Mouse (Mus musculus) C2C12 (cell line): ENCODE measurements around the gene Zfyve28.

Source experiments
- CEBPB ChIP-seq: IDR thresholded peaks from one replicate; pipeline ENCODE4 v1.6.1; 2011; ENCODE audit warnings: low read depth, mild to moderate bottlenecking, control low read depth, moderate library complexity
- CTCF ChIP-seq: IDR thresholded peaks from one replicate; pipeline ENCODE4 v1.5.1; 2011; ENCODE audit not compliant: control insufficient read depth, insufficient read depth, insufficient read length
- MAX ChIP-seq: IDR thresholded peaks from one replicate; pipeline ENCODE4 v1.6.1; 2011; ENCODE audit warnings: mild to moderate bottlenecking, control low read depth
- MYOD1 ChIP-seq: IDR thresholded peaks from one replicate; pipeline ENCODE4 v1.6.1; 2011; ENCODE audit warnings: low read depth; ENCODE audit not compliant: control insufficient read depth, insufficient read length
- USF1 ChIP-seq: IDR thresholded peaks from one replicate; pipeline ENCODE4 v1.6.1; 2011; ENCODE audit warnings: low read depth, mild to moderate bottlenecking, control low read depth, moderate library complexity

DNA sequence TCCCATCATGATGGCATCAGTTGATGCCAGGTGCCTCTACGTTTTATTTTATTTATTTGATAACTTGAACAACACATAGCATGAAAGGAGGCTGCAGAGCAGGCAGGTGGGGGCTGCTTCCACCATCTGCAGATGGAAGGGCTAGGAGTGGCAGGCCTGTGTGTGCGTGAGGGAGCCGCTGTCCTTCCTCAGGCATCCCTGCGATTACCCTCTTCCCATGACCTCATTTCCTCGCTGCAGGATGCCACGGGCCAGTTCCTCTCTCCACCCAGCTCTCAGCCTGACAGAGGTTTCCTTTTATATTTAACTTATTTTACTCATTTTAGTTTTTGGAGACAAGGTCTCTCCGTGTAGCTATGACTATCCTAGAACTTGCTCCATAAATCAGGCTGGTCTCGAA lies 33.9 kb downstream of the Zfyve28 start:
- no peak for TF ChIP-seq CTCF
- TF ChIP-seq MYOD1: no peak
- TF ChIP-seq CEBPB: no peak
- TF ChIP-seq MAX: no peak
- no peak for TF ChIP-seq USF1
